Mouse (Mus musculus) bone marrow macrophage, adult 2 months (primary cell): Measurements from ENCODE around the gene Notch2.

Experiments used
- CTCF ChIP-seq: IDR thresholded peaks from 2 replicates; pipeline ENCODE4 v1.5.1; 2012; ENCODE audit warnings: low read depth, mild to moderate bottlenecking, low read length, moderate library complexity
- POLR2A ChIP-seq: IDR thresholded peaks from 2 replicates; pipeline ENCODE4 v1.6.1; 2012; ENCODE audit warnings: mild to moderate bottlenecking, low read depth, low read length, borderline replicate concordance

- TF ChIP-seq CTCF (no peak), POLR2A (no peak)
Measured at GRCm38 (mm10) chr3:97978710-97979109, 34.6 kb upstream of the Notch2 start.
